Mouse (Mus musculus) kidney, embryonic 16.5 days (tissue): ENCODE measurements around the gene Zfp652. TPM values are rescaled to one million over a fixed set of nuclear protein-coding genes. Genes with fewer than 3 reads are reported as not detected.

Source experiments
- ATAC-seq: fragments of 200-750 bp; cut with Nextera tagmentation; 2 replicates; pipeline ENCODE4 v1.8.0; 2017; ENCODE audit warnings: moderate TSS enrichment; ENCODE audit not compliant: low FRiP score, low TSS enrichment
- H3K27ac ChIP-seq: fragments of 300-500 bp; sonication (generic); 2 replicates; pipeline ENCODE4 v1.5.1; 2014; ENCODE audit warnings: low read length
- H3K27me3 ChIP-seq: fragments of 300-500 bp; sonication (generic); 2 replicates; pipeline ENCODE4 v1.6.1; 2014; ENCODE audit warnings: low read length, control low read depth, mixed read lengths; ENCODE audit not compliant: insufficient read depth
- H3K36me3 ChIP-seq: fragments of 300-500 bp; sonication (generic); 2 replicates; pipeline ENCODE4 v1.6.1; 2014; ENCODE audit warnings: low read length, control low read depth, mixed read lengths; ENCODE audit not compliant: insufficient read depth
- H3K4me1 ChIP-seq: fragments of 300-500 bp; sonication (generic); 2 replicates; pipeline ENCODE4 v1.6.1; 2014; ENCODE audit warnings: low read length, control low read depth, mixed read lengths; ENCODE audit not compliant: insufficient read depth
- H3K4me2 ChIP-seq: fragments of 300-500 bp; sonication (generic); replicated peaks from 2 replicates; pipeline ENCODE4 v1.6.1; 2014; ENCODE audit warnings: low read depth, low read length
- H3K4me3 ChIP-seq: fragments of 300-500 bp; sonication (generic); 2 replicates; pipeline ENCODE4 v1.5.1; 2014; ENCODE audit warnings: mild to moderate bottlenecking, low read length
- H3K9ac ChIP-seq: fragments of 300-500 bp; sonication (generic); replicated peaks from 2 replicates; pipeline ENCODE4 v1.6.1; 2014; ENCODE audit warnings: low read length
- H3K9me3 ChIP-seq: fragments of 300-500 bp; sonication (generic); 2 replicates; pipeline ENCODE4 v1.6.1; 2016; ENCODE audit warnings: low read length, control low read depth
- WGBS: fragments of 180-500 bp; shearing (Covaris S2); extraction: QIAGEN DNeasy Blood & Tissue Kit; methylation state at CpG from one replicate; pipeline ENCODE4 v1.1.7; 2014; 5-methylcytosine and 5-hydroxymethylcytosine counted together
- polyA plus RNA-seq: library from polyadenylated mRNA; unstranded; fragments of >200 nt; fragmentation: Nextera tagmentation; extraction: Ambion mirVana; gene quantifications from 2 replicates; pipeline ENCODE4 v1.2.1, GENCODE M21; 2015

Gene Zfp652
- polyA plus RNA-seq, 1 experiment from 2014 or later: 24.0 TPM

- Histone ChIP-seq H3K4me2 (no peak overlapping the region), H3K9ac (no peak overlapping the region), H3K9me3 (no peaks in the 10 kb centered on the region), H3K27me3 (peaks cover 2% of the 10 kb centered on the region; the same call in 1 of the 2 replicates), H3K4me1 (peaks cover 14% of the 10 kb centered on the region), H3K27ac (no peak overlapping the region), H3K36me3 (no peaks in the 10 kb centered on the region), H3K4me3 (no peak overlapping the region)
- ATAC-seq: no peak
- WGBS: 68% methylated on average over 13 of the region's 13 CpGs
Observed at GRCm38 (mm10) chr11:95791787-95792186, 79.3 kb downstream of the Zfp652 start.

- Histone ChIP-seq H3K4me3 (no peak overlapping the region), H3K36me3 (no peaks in the 10 kb centered on the region), H3K9me3 (no peaks in the 10 kb centered on the region), H3K27ac (no peak overlapping the region), H3K27me3 (peaks cover 6% of the 10 kb centered on the region; the same call in 1 of the 2 replicates), H3K4me1 (peaks cover 16% of the 10 kb centered on the region), H3K4me2 (no peak overlapping the region), H3K9ac (no peak overlapping the region)
- ATAC-seq: no peak
- 94% methylated on average over 8 of the region's 8 CpGs for WGBS
Observed at GRCm38 (mm10) chr11:95792950-95793509, 80.6 kb downstream of the Zfp652 start.

- Histone ChIP-seq H3K9ac (no peak overlapping the region), H3K27me3 (peaks cover 6% of the 10 kb centered on the region; the same call in 1 of the 2 replicates), H3K4me1 (peaks cover 16% of the 10 kb centered on the region), H3K36me3 (no peaks in the 10 kb centered on the region), H3K27ac (no peak overlapping the region), H3K4me2 (no peak overlapping the region), H3K9me3 (no peaks in the 10 kb centered on the region), H3K4me3 (no peak overlapping the region)
- ATAC-seq: no peak
- 55% methylated on average over 5 of the region's 5 CpGs for WGBS
Observed at GRCm38 (mm10) chr11:95794201-95794600, 81.7 kb downstream of the Zfp652 start.

GRCm38 (mm10) chr11:95795582-95795981 lies 83.1 kb downstream of the Zfp652 start:
- H3K27ac ChIP-seq: no peak overlapping the region
- no peak for ATAC-seq
- whole genome bisulfite sequencing: 54% methylated on average over 5 of the region's 5 CpGs

GRCm38 (mm10) chr11:95805010-95805409 lies 92.5 kb downstream of the Zfp652 start:
- no peaks in the 10 kb centered on the region for H3K9me3 ChIP-seq
- no peak for ATAC-seq
- H3K9ac ChIP-seq: no peak overlapping the region
- H3K4me3 ChIP-seq: no peak overlapping the region
- H3K36me3 ChIP-seq: no peaks in the 10 kb centered on the region
- H3K27me3 ChIP-seq: no peaks in the 10 kb centered on the region
- H3K4me2 ChIP-seq: no peak overlapping the region
- no peak overlapping the region for H3K27ac ChIP-seq
- H3K4me1 ChIP-seq: no peaks in the 10 kb centered on the region
- WGBS: 63% methylated on average over 5 of the region's 5 CpGs

More at GRCm38 (mm10) chr11:95795582-95795981, 83.1 kb downstream of the Zfp652 start:
- Histone ChIP-seq H3K27me3 (peaks cover 6% of the 10 kb centered on the region; the same call in 1 of the 2 replicates), H3K9ac (no peak overlapping the region), H3K36me3 (no peaks in the 10 kb centered on the region), H3K4me3 (no peak overlapping the region), H3K4me2 (no peak overlapping the region), H3K4me1 (peaks cover 16% of the 10 kb centered on the region), H3K9me3 (no peaks in the 10 kb centered on the region)

GRCm38 (mm10) chr11:95805527-95805926 lies 93.1 kb downstream of the Zfp652 start:
- Histone ChIP-seq H3K9me3 (no peaks in the 10 kb centered on the region), H3K9ac (no peak overlapping the region), H3K4me1 (no peaks in the 10 kb centered on the region), H3K27me3 (no peaks in the 10 kb centered on the region), H3K27ac (no peak overlapping the region), H3K36me3 (no peaks in the 10 kb centered on the region), H3K4me2 (no peak overlapping the region), H3K4me3 (no peak overlapping the region)
- WGBS: 29% methylated on average over 3 of the region's 3 CpGs
- no peak for ATAC-seq

- Histone ChIP-seq H3K36me3 (no peaks in the 10 kb centered on the region), H3K27me3 (no peaks in the 10 kb centered on the region), H3K9me3 (no peaks in the 10 kb centered on the region), H3K27ac (no peak overlapping the region), H3K4me3 (no peak overlapping the region), H3K4me2 (no peak overlapping the region), H3K4me1 (no peaks in the 10 kb centered on the region), H3K9ac (no peak overlapping the region)
- no peak for ATAC-seq
- 92% methylated on average over 5 of the region's 5 CpGs for WGBS
Observed at GRCm38 (mm10) chr11:95807884-95808283, 95.4 kb downstream of the Zfp652 start.

GRCm38 (mm10) chr11:95808448-95809011 lies 96.1 kb downstream of the Zfp652 start:
- no peak overlapping the region for H3K4me2 ChIP-seq
- no peak overlapping the region for H3K9ac ChIP-seq
- 71% methylated on average over 5 of the region's 5 CpGs for WGBS
- H3K27ac ChIP-seq: no peak overlapping the region
- no peak; the same call in 1 of the 2 replicates for ATAC-seq
- H3K36me3 ChIP-seq: no peaks in the 10 kb centered on the region
- no peaks in the 10 kb centered on the region for H3K9me3 ChIP-seq
- no peaks in the 10 kb centered on the region for H3K4me1 ChIP-seq
- no peaks in the 10 kb centered on the region for H3K27me3 ChIP-seq
- H3K4me3 ChIP-seq: no peak overlapping the region

GRCm38 (mm10) chr11:95809603-95810002 lies 97.1 kb downstream of the Zfp652 start:
- Histone ChIP-seq H3K36me3 (no peaks in the 10 kb centered on the region), H3K4me1 (no peaks in the 10 kb centered on the region), H3K27ac (no peak overlapping the region), H3K27me3 (no peaks in the 10 kb centered on the region), H3K4me3 (no peak overlapping the region), H3K4me2 (no peak overlapping the region), H3K9me3 (no peaks in the 10 kb centered on the region), H3K9ac (no peak overlapping the region)
- WGBS: 50% methylated on average over 5 of the region's 5 CpGs
- ATAC-seq: no peak

- 72% methylated on average over 7 of the region's 7 CpGs for WGBS
Observed at GRCm38 (mm10) chr11:95810828-95811227, 98.4 kb downstream of the Zfp652 start.

More at GRCm38 (mm10) chr11:95810828-95811227, 98.4 kb downstream of the Zfp652 start:
- no peaks in the 10 kb centered on the region for H3K4me1 ChIP-seq
- H3K9me3 ChIP-seq: no peaks in the 10 kb centered on the region
- H3K4me3 ChIP-seq: no peak overlapping the region
- no peak overlapping the region for H3K27ac ChIP-seq
- no peak for ATAC-seq
- H3K36me3 ChIP-seq: no peaks in the 10 kb centered on the region
- H3K4me2 ChIP-seq: no peak overlapping the region
- H3K27me3 ChIP-seq: no peaks in the 10 kb centered on the region
- H3K9ac ChIP-seq: no peak overlapping the region
